Mouse (Mus musculus) embryonic facial prominence, embryonic 10.5 days (tissue): ENCODE results near the gene Gtf2h4. TPM values are rescaled to one million over a fixed set of nuclear protein-coding genes. Genes with fewer than 3 reads are reported as not detected.

Experiments
- DNase-seq: peaks from one replicate; pipeline ENCODE4 v3.0.0-alpha.2; 2017; ENCODE audit warnings: low spot score
- H3K27ac ChIP-seq: fragments of 300-500 bp; sonication (generic); replicated peaks from 2 replicates; pipeline ENCODE4 v1.5.1; 2016; ENCODE audit warnings: mild to moderate bottlenecking
- H3K27me3 ChIP-seq: fragments of 300-500 bp; sonication (generic); replicated peaks from 2 replicates; pipeline ENCODE4 v1.6.1; 2016; ENCODE audit warnings: low read depth, mild to moderate bottlenecking; ENCODE audit not compliant: poor library complexity, severe bottlenecking
- H3K36me3 ChIP-seq: fragments of 300-500 bp; sonication (generic); replicated peaks from 2 replicates; pipeline ENCODE4 v1.6.1; 2016; ENCODE audit warnings: mild to moderate bottlenecking, moderate library complexity
- H3K4me1 ChIP-seq: fragments of 300-500 bp; sonication (generic); 2 replicates; pipeline ENCODE4 v1.6.1; 2016
- H3K4me3 ChIP-seq: fragments of 300-500 bp; sonication (generic); 2 replicates; pipeline ENCODE4 v1.5.1; 2016; ENCODE audit warnings: mild to moderate bottlenecking, moderate library complexity
- H3K9me3 ChIP-seq: fragments of 300-500 bp; sonication (generic); 2 replicates; pipeline ENCODE4 v1.6.1; 2016; ENCODE audit warnings: mild to moderate bottlenecking
- WGBS: fragments of 180-500 bp; shearing (Covaris S2); methylation state at CpG from one replicate; pipeline ENCODE4 v1.1.7; 2016; 5-methylcytosine and 5-hydroxymethylcytosine counted together
- polyA plus RNA-seq: library from polyadenylated mRNA; unstranded; fragments of >200 nt; fragmentation: Nextera tagmentation; extraction: Ambion mirVana; gene quantifications from 2 replicates; pipeline ENCODE4 v1.2.1, GENCODE M21; 2016

Gene Gtf2h4
- polyA plus RNA-seq, 1 experiment from 2014 or later, result 57.6 TPM

DNA sequence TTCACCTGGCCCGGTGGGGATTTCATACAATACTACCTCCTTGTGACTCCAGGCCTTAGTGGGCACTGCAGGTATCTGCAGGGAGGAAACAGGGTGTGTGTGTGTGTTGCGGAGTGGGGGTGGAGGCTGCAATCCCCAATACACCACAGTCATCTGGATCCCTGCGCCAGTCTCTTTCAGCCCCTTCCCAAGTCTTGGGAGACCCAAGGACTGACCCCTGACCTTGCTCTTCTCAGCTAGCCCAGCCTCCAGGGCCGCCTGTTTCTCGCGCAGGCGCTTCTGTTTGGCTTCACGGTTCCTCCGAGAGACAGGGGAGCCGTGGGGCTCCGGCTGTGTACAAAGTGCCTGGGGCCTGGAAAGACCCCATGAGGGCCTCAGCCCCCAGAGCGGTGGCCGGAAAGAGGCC is 6.7 kb downstream of the Gtf2h4 start:
- peaks cover 62% of the 10 kb centered on the region for H3K36me3 ChIP-seq
- 3% methylated on average over 13 of the region's 13 CpGs for WGBS
- DNase-seq, result peak; percentile 75
- H3K9me3 ChIP-seq, result no peaks in the 10 kb centered on the region
- peak overlapping the region; percentile 80 for H3K4me3 ChIP-seq
- H3K4me1 ChIP-seq, result peaks cover 22% of the 10 kb centered on the region
- H3K27ac ChIP-seq, result peak overlapping the region; percentile 94
- H3K27me3 ChIP-seq, result no peaks in the 10 kb centered on the region

DNA sequence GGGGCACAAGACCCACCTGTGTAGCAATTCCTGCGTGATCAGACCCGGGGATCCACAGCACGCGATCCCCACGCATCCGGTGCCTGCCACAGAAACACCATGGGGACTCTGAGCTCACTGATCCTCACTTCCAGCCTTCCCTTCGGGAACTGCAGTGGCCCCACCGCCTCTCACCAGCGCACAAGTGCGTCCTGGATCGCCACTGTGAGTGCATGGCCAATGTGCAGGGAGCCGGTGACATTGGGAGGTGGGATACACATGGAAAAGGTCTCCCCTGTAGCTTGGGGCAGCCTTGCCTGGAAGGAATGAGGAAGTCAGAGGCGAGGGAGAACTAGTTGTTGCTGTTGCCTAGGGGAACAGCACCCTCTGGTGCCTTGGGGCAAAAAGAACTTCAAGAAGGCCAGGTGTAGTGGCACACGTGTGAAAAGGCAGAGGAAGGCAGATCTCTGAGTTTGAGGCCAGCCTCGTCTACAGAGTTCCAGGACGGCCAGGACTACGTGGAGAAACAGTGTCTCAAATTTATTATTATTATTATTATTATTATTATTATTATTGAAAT is 7.5 kb downstream of the Gtf2h4 start:
- no peak for DNase-seq
- Histone ChIP-seq H3K27ac (no peak overlapping the region), H3K9me3 (no peaks in the 10 kb centered on the region), H3K27me3 (no peaks in the 10 kb centered on the region), H3K4me1 (peaks cover 22% of the 10 kb centered on the region), H3K4me3 (0 out of 2 replicates have a peak overlapping the region, but pooled peaks have one; percentile 4), H3K36me3 (peaks cover 67% of the 10 kb centered on the region)
- WGBS, result 81% methylated on average over 17 of the region's 17 CpGs

GRCm38 (mm10) chr17:35653086-35653485 is 20.5 kb downstream of the Gtf2h4 start:
- H3K27me3 ChIP-seq, result no peaks in the 10 kb centered on the region
- H3K27ac ChIP-seq, result peak overlapping the region; percentile 44
- H3K9me3 ChIP-seq, result no peaks in the 10 kb centered on the region
- peaks cover 2% of the 10 kb centered on the region; the same call in 1 of the 2 replicates for H3K4me1 ChIP-seq
- no peak overlapping the region for H3K4me3 ChIP-seq
- H3K36me3 ChIP-seq, result peaks cover 38% of the 10 kb centered on the region
- no peak for DNase-seq
- WGBS, result 77% methylated on average over 2 of the region's 2 CpGs

DNA sequence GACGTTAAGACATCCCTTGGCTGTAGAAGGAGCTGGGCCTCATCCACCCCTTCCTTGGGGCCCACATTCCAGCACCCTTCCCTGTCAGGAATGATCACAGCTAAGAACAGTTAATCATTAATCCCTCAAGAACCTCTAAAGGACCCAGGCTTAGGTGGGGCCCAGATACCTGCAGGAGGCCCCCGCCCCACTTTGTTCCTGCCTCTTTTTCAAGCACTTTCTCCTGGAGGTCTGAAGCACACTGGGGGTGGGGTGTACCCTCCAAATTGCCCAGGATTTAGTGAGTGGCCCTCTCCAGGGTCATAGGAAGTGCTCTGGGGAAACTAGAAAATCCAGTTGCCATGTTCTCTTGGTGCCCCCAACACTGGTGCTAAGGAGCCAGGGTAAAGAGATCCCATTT is 24.1 kb downstream of the Gtf2h4 start:
- H3K4me3 ChIP-seq, result no peak overlapping the region
- 69% methylated on average over 2 of the region's 2 CpGs for WGBS
- peaks cover 1% of the 10 kb centered on the region for H3K36me3 ChIP-seq
- H3K27ac ChIP-seq, result no peak overlapping the region
- peaks cover 2% of the 10 kb centered on the region; the same call in 1 of the 2 replicates for H3K4me1 ChIP-seq
- DNase-seq, result no peak
- no peaks in the 10 kb centered on the region for H3K27me3 ChIP-seq
- H3K9me3 ChIP-seq, result no peaks in the 10 kb centered on the region

DNA sequence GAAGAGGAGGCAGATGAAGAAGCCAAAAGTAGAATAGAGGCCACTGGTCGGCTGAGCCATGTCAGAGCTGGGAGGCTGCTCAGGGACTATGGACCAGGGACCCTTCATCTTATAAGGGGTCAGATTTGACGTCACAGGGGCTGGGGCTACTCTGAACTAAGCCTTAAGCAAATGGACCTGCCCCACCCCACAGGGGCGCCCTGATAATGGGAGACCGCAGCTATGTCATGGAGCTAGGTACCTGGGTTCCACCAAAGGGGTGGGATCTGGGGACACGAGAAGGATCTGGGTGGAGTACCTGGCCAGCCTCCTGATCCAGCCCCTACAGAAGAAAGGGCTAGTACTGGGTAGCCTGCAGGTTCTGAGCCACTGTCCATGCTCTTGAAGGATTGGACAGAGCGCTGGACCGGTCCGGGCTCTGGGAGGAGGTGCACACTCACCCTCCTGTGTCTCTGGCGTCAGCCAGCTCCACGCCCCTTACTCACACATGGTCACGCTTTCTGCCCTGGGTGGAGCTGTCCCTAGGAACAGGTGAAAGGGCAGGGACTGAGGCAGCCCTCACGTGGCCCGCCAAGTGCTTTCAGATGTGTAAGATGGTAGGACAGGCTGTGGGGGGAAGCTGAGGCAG is 29.8 kb downstream of the Gtf2h4 start, which contains the start of gene Mucl3:
Mucl3 (minus strand) TSS at position 87 of the 628 bp plus-strand sequence.
- Histone ChIP-seq H3K9me3 (no peaks in the 10 kb centered on the region), H3K27me3 (peaks cover 8% of the 10 kb centered on the region; the same call in 1 of the 2 replicates), H3K36me3 (no peaks in the 10 kb centered on the region), H3K4me3 (no peak within 1 kb of the TSS), H3K27ac (no peak within 1 kb of the TSS), H3K4me1 (0 out of 2 replicates have a peak, but pooled peaks cover 4% of the 10 kb centered on the region)
- 73% methylated on average over 13 of the region's 13 CpGs for WGBS
- DNase-seq, result no peak

DNA sequence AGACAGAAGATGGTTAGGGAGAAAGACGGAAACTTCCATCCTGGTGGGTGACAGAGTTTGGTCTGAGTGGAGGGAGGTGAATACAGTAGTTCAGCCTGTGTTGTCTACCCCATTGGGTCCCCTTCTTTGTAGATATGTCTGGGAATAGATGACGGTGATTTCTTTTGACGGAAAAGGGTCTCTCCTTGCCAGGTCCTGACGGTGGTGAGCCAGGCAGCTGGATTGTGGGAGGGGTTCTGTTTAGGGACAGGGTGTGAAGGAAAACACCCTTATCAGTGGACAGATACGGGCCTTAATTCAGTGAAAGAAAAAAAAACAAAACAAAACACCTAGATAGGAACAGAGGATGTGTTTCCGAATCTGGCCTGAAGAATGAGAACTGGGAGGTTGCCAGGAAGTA is 34.2 kb downstream of the Gtf2h4 start:
- DNase-seq, result no peak
- Histone ChIP-seq H3K27me3 (peaks cover 22% of the 10 kb centered on the region), H3K27ac (no peak overlapping the region), H3K9me3 (no peaks in the 10 kb centered on the region), H3K4me3 (no peak overlapping the region), H3K36me3 (no peaks in the 10 kb centered on the region), H3K4me1 (0 out of 2 replicates have a peak, but pooled peaks cover 15% of the 10 kb centered on the region)
- 82% methylated on average over 6 of the region's 6 CpGs for WGBS

DNA sequence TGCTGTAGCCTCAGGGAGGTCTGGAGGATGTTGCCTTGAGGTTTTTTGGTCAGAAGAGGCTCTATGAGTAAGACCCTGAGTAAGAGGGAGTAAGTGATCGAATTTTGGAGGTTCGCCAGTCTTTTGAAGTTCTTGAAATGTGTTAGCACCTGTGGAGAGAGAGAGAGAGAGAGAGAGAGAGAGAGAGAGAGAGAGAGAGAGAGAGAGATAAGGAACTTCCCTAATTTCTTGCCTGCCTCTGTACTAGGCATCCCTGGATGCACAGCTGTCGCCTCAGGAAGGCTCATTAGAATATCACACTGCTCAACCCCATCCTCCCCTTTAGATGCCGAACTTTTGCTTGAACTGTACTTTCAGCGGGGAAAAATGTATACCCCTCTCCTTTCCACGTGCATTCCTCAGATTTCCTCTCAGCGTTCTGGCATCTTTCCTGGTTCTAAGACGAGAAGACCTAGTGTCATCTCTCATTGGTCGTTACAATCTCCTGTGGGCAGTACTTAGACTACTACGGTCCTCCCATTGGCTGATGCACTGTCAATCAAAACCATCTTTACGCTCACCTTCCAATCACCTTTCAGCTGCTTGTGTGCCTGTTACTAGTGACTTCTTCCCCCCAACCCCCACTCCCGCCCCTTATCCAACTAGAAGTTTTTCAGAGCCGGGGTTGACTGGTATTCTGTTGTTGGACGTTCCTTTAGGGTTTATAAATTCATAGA is 34.9 kb downstream of the Gtf2h4 start:
- Histone ChIP-seq H3K9me3 (no peaks in the 10 kb centered on the region), H3K27me3 (peaks cover 18% of the 10 kb centered on the region), H3K27ac (no peak overlapping the region), H3K4me3 (peak overlapping the region; percentile 25; the same call in 1 of the 2 replicates), H3K4me1 (0 out of 2 replicates have a peak, but pooled peaks cover 20% of the 10 kb centered on the region), H3K36me3 (no peaks in the 10 kb centered on the region)
- DNase-seq, result peak; percentile 61
- WGBS, result 29% methylated on average over 14 of the region's 14 CpGs

GRCm38 (mm10) chr17:35636363-35636762 is 37.2 kb downstream of the Gtf2h4 start:
- Histone ChIP-seq H3K9me3 (no peaks in the 10 kb centered on the region), H3K27me3 (peaks cover 14% of the 10 kb centered on the region), H3K36me3 (no peaks in the 10 kb centered on the region), H3K27ac (no peak overlapping the region), H3K4me3 (no peak overlapping the region), H3K4me1 (0 out of 2 replicates have a peak, but pooled peaks cover 20% of the 10 kb centered on the region)
- DNase-seq, result peak; percentile 37
- WGBS, result 38% methylated on average over 5 of the region's 5 CpGs

GRCm38 (mm10) chr17:35635699-35636111 is 37.8 kb downstream of the Gtf2h4 start:
- peak overlapping the region; percentile 49 for H3K4me3 ChIP-seq
- 2% methylated on average over 15 of the region's 15 CpGs for WGBS
- 0 out of 2 replicates have a peak, but pooled peaks cover 20% of the 10 kb centered on the region for H3K4me1 ChIP-seq
- H3K9me3 ChIP-seq, result no peaks in the 10 kb centered on the region
- H3K36me3 ChIP-seq, result no peaks in the 10 kb centered on the region
- H3K27ac ChIP-seq, result no peak overlapping the region
- H3K27me3 ChIP-seq, result peaks cover 14% of the 10 kb centered on the region
- DNase-seq, result peak; percentile 78

- H3K27ac ChIP-seq, result no peak overlapping the region
- 92% methylated on average over 3 of the region's 3 CpGs for WGBS
Observed at GRCm38 (mm10) chr17:35635202-35635601, 38.3 kb downstream of the Gtf2h4 start.

DNA sequence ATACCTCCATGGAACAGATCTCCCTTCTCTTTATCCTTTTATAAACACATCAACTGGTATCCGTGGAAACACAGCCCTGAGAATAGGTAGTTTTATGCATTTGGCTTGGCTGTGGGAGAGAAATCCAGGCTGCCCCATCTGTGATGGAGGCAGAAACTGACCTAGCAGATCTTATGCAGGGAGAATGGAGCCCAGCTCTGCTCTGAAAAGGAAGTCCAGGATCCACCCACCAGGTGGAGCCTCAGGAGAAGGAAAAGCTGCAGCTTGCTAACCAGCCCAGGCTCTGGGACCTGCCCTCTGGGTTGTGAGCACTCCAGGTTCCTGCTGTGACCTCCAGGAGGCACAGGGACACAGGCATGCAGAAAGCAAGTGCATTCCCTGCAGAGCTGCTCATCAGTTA is 39.5 kb downstream of the Gtf2h4 start:
- Histone ChIP-seq H3K27me3 (peaks cover 14% of the 10 kb centered on the region), H3K4me1 (0 out of 2 replicates have a peak, but pooled peaks cover 24% of the 10 kb centered on the region), H3K9me3 (no peaks in the 10 kb centered on the region), H3K27ac (no peak overlapping the region), H3K36me3 (no peaks in the 10 kb centered on the region), H3K4me3 (no peak overlapping the region)
- WGBS, result 17% methylated on average over 1 of the region's 1 CpGs
- peak; percentile 47 for DNase-seq

More at GRCm38 (mm10) chr17:35635202-35635601, 38.3 kb downstream of the Gtf2h4 start:
- 0 out of 2 replicates have a peak overlapping the region, but pooled peaks have one; percentile 49 for H3K4me3 ChIP-seq
- peaks cover 14% of the 10 kb centered on the region for H3K27me3 ChIP-seq
- DNase-seq, result no peak
- H3K4me1 ChIP-seq, result 0 out of 2 replicates have a peak, but pooled peaks cover 25% of the 10 kb centered on the region
- H3K9me3 ChIP-seq, result no peaks in the 10 kb centered on the region
- no peaks in the 10 kb centered on the region for H3K36me3 ChIP-seq

DNA sequence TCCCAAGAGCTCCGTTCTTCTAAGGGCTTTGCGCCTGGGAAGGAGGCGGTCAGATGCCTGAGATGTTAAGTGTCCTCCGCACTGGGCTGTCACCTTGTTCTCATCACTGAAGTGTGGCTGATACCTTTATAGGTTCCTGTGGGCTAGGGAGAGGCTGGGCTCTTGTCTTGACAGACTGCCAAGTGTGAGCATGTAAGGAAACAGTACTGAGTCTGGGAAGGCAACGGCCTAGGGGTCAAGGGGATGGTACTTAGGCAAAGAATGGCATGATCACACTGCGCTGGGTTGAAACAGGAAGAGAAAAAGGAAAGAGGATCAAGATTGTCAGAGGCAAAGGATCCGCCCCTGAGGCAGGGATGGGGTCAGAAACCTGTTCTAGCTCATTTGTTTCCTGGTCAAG is 47.0 kb downstream of the Gtf2h4 start, which contains the start of gene Gm9573:
Gm9573 (minus strand) TSS at position 101 of the 400 bp plus-strand sequence.
- Histone ChIP-seq H3K36me3 (no peaks in the 10 kb centered on the region), H3K27ac (no peak within 1 kb of the TSS), H3K4me1 (0 out of 2 replicates have a peak, but pooled peaks cover 5% of the 10 kb centered on the region), H3K9me3 (no peaks in the 10 kb centered on the region), H3K4me3 (no peak within 1 kb of the TSS), H3K27me3 (no peaks in the 10 kb centered on the region)
- DNase-seq, result no peak
- 84% methylated on average over 7 of the region's 7 CpGs for WGBS
